In genomic region chr7:36934792-36935555, GRCm38 (mm10) we compare ENCODE assay signal across 11 mouse cellular contexts.
DNase-seq lines count a peak whose midpoint lies in the region; ATAC-seq and TF ChIP-seq lines count a peak whose summit lies in the region.
"Had no signal": no experiment of that assay in that cellular context is flagged by ENCODE, and none has a peak within 500 bp of the region (broad histone marks: within the 10 kb centered on the region; RNA-seq: fewer than 3 reads in every experiment).

No protein-coding gene starts in this region.

- peak; percentile 10 for DNase-seq in gastrocnemius, postnatal 25 days
- no peak for DNase-seq in gastrocnemius, postnatal 10 days
- DNase-seq in brain, embryonic 14.5 days (ENCODE audit: low read depth), result peak; percentile 49
- peak; percentile 23 to 62 for DNase-seq in layer of hippocampus, adult 8-10 months (ENCODE audit: low spot score in 2 of 2)
- DNase-seq in urinary bladder, postnatal 14 days (ENCODE audit: low spot score), result no peak
- DNase-seq in heart, postnatal 4 days, result no peak
- DNase-seq: cerebellum, adult 18-20 months had no signal

- H3K27me3 ChIP-seq in neural tube, embryonic 15.5 days (replicated peaks), result no peaks in the 10 kb centered on the region
- H3K27me3 ChIP-seq: midbrain, embryonic 15.5 days had no signal

- H3K4me2 ChIP-seq in neural tube, embryonic 15.5 days, result peak overlapping the region; percentile 19; the same call in 1 of the 2 replicates
- H3K4me2 ChIP-seq: midbrain, embryonic 15.5 days had no signal

- H3K36me3 ChIP-seq in neural tube, embryonic 15.5 days, result no peaks in the 10 kb centered on the region
- H3K36me3 ChIP-seq: hindbrain, embryonic 10.5 days; midbrain, embryonic 15.5 days had no signal

- ATAC-seq in neural tube, embryonic 15.5 days (ENCODE audit: low FRiP score), result peak; percentile 69
- ATAC-seq in erythroid progenitor cell, adult 5-6 weeks (replicated peaks; ENCODE audit: low FRiP score, poor library complexity, severe bottlenecking), result no peak
- ATAC-seq: midbrain, embryonic 15.5 days had no signal

- no peak for TF ChIP-seq POLR2A in brain, embryonic 14.5 days (IDR thresholded peaks at IDR 0.05; ENCODE audit: borderline replicate concordance, extremely low read depth, insufficient read depth, insufficient read length, poor library complexity, severe bottlenecking)

- 59% methylated on average over 21 of the region's 21 CpGs for WGBS in neural tube, embryonic 15.5 days

- no peak for TF ChIP-seq CTCF in brain, embryonic 14.5 days (IDR thresholded peaks at IDR 0.05; ENCODE audit: borderline replicate concordance, extremely low read depth, insufficient read depth, insufficient read length)

- no peaks in the 10 kb centered on the region for H3K9me3 ChIP-seq in neural tube, embryonic 15.5 days (replicated peaks)
- H3K9me3 ChIP-seq: hindbrain, embryonic 10.5 days; midbrain, embryonic 15.5 days had no signal

- peaks cover 20% of the 10 kb centered on the region for H3K4me1 ChIP-seq in neural tube, embryonic 15.5 days

- H3K27ac ChIP-seq in neural tube, embryonic 15.5 days (replicated peaks), result peak overlapping the region; percentile 33; the same call in 1 of the 2 replicates
- H3K27ac ChIP-seq: hindbrain, embryonic 10.5 days; midbrain, embryonic 15.5 days had no signal

- H3K4me3 ChIP-seq in neural tube, embryonic 15.5 days (replicated peaks), result no peak overlapping the region
- H3K4me3 ChIP-seq: hindbrain, embryonic 10.5 days; midbrain, embryonic 15.5 days had no signal

- no peak overlapping the region for H3K9ac ChIP-seq in neural tube, embryonic 15.5 days (replicated peaks)
- H3K9ac ChIP-seq: midbrain, embryonic 15.5 days had no signal

Comparison
In these comparisons a context has a peak if more than half of its experiments do, and no peak if none do; other contexts are left out.
1. DNase-seq: peak in gastrocnemius, postnatal 25 days (single experiment), brain, embryonic 14.5 days (single experiment) and layer of hippocampus, adult 8-10 months (2 of 2); none in gastrocnemius, postnatal 10 days (single experiment), urinary bladder, postnatal 14 days (single experiment) and heart, postnatal 4 days (single experiment).